Mouse (Mus musculus): Measurements from ENCODE around the gene Arsj.

- TF ChIP-seq MAFK (IDR thresholded peaks at IDR 0.05; ENCODE audit: insufficient read depth, low read depth, low read length) (no peak), ZNF384 (IDR thresholded peaks at IDR 0.05; ENCODE audit: low read depth, low read length) (no peak), HCFC1 (IDR thresholded peaks at IDR 0.05; ENCODE audit: borderline replicate concordance, insufficient read depth, low read length) (no peak), CHD2 (IDR thresholded peaks at IDR 0.05; ENCODE audit: low read depth, low read length) (no peak), ZC3H11A (IDR thresholded peaks at IDR 0.05; ENCODE audit: borderline replicate concordance, low read depth, low read length) (no peak)
These were observed 3.7 kb upstream of the Arsj start for GRCm38 (mm10) chr3:126359760-126360159.
